ENCODE assay signal across 8 mouse cellular contexts in the genomic region with DNA sequence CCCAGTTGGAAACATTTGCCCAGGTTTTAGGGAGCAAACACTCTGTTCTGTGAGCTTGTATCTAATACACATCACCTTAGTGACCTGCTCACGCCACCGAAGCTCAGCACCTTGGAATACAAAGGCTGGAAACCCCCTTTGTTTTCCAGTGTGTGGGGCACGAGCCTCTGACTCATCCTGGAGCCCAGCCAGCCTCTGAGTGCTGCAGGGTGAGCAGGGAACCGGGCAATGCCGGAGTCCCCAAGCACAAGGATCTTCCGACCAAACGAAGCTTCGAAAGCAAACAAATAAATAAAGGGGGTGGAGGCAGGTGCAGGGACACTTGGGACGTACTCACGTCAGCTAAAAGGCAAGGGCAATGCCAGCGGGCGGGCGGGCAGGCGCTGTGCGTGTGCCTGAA. TPM values are rescaled to one million over a fixed set of nuclear protein-coding genes. Genes with fewer than 3 reads are reported as not detected.
DNase-seq lines count a peak whose midpoint lies in the region.

No protein-coding gene starts in this region.

- intact Hi-C loops in heart, postnatal 14 days (cut with DNase I), result loop anchor here (5.0 to 10.0 kb wide), 3 partner anchors 96 to 283 kb away; a partner anchor contains a TSS

- peak; percentile 42 to 47 for DNase-seq in cerebellum, postnatal 10 days
- DNase-seq in cerebellum, adult 9-10 months, result no peak
- peak; percentile 34 for DNase-seq in retina, postnatal 1 day
- DNase-seq in retina, embryonic 14.5 days (ENCODE audit: low spot score), result no peak
- peak; percentile 60 to 63 for DNase-seq in heart, postnatal 14 days
- peak; percentile 46 for DNase-seq in urinary bladder, postnatal 25 days (ENCODE audit: low spot score)
- DNase-seq in right cerebral cortex, postnatal 25 days, result no peak
- no peak for DNase-seq in thymus, adult 18-20 months

RNA-seq across cellular contexts. Expression of a gene that starts 43.4 kb away (rescaled TPM):
- total RNA-seq in heart, postnatal 14 days (2021), result 10 to 100 TPM; 26.7 to 36.3 TPM

RNA-seq across cellular contexts. Expression of a gene that starts 47.5 kb away (rescaled TPM):
- total RNA-seq in heart, postnatal 14 days (2021), result not detected

Comparison
In these comparisons a context has a peak if more than half of its experiments do, and no peak if none do; other contexts are left out.
1. DNase-seq: peak in cerebellum, postnatal 10 days (2 of 2), retina, postnatal 1 day (single experiment), heart, postnatal 14 days (2 of 2) and urinary bladder, postnatal 25 days (single experiment); none in cerebellum, adult 9-10 months (single experiment), retina, embryonic 14.5 days (single experiment), right cerebral cortex, postnatal 25 days (single experiment) and thymus, adult 18-20 months (0 of 2).